Mouse (Mus musculus) forebrain, embryonic 10.5 days (tissue): ENCODE results near the gene Sntn. TPM values are rescaled to one million over a fixed set of nuclear protein-coding genes. Genes with fewer than 3 reads are reported as not detected.

Source experiments
- DNase-seq: peaks from one replicate; pipeline ENCODE4 v3.0.0-alpha.2; 2017; ENCODE audit warnings: low spot score; ENCODE audit errors: extremely low spot score
- H3K27ac ChIP-seq: fragments of 300-500 bp; sonication (generic); 2 replicates; pipeline ENCODE4 v1.5.1; 2016; ENCODE audit warnings: mild to moderate bottlenecking
- H3K27me3 ChIP-seq: fragments of 300-500 bp; sonication (generic); 2 replicates; pipeline ENCODE4 v1.6.1; 2016; ENCODE audit warnings: mild to moderate bottlenecking; ENCODE audit not compliant: poor library complexity, severe bottlenecking
- H3K36me3 ChIP-seq: fragments of 300-500 bp; sonication (generic); replicated peaks from 2 replicates; pipeline ENCODE4 v1.6.1; 2016; ENCODE audit warnings: mild to moderate bottlenecking, moderate library complexity
- H3K4me1 ChIP-seq: fragments of 300-500 bp; sonication (generic); 2 replicates; pipeline ENCODE4 v1.6.1; 2016
- H3K4me3 ChIP-seq: fragments of 300-500 bp; sonication (generic); 2 replicates; pipeline ENCODE4 v1.5.1; 2016; ENCODE audit warnings: mild to moderate bottlenecking, moderate library complexity
- H3K9me3 ChIP-seq: fragments of 300-500 bp; sonication (generic); 2 replicates; pipeline ENCODE4 v1.6.1; 2016; ENCODE audit warnings: mild to moderate bottlenecking, moderate library complexity
- WGBS: fragments of 180-500 bp; shearing (Covaris S2); methylation state at CpG from one replicate; pipeline ENCODE4 v1.1.7; 2016; 5-methylcytosine and 5-hydroxymethylcytosine counted together
- polyA plus RNA-seq: library from polyadenylated mRNA; unstranded; fragments of >200 nt; fragmentation: Nextera tagmentation; extraction: Ambion mirVana; gene quantifications from 2 replicates; pipeline ENCODE4 v1.2.1, GENCODE M21; 2016

The Sntn gene
- polyA plus RNA-seq: not detected in 2 replicates

DNA sequence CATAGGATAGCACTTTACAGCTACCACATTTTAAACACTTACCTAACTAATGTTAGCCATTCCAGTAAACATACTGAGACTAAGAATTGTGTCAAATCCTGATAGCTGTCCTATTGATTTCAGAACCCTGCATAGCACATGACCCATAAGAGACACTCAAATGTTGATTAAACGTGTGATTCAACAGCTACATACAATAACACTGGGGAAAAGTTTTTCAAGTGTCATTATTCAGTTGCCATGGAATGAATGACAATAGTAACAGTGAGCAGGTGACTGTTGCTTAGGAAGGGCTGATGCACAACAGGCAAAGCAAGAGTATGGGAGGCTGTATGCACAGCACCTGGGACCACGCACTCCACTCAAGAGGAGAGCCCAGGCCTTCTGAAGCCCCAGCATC is at the start of gene Sntn:
Gene Sntn (plus strand): TSS at position 301 of the 400 bp plus-strand sequence.
- H3K4me3 ChIP-seq: no peak within 1 kb of the TSS
- H3K4me1 ChIP-seq: peaks cover 6% of the 10 kb centered on the region; the same call in 1 of the 2 replicates
- no peaks in the 10 kb centered on the region for H3K27me3 ChIP-seq
- H3K9me3 ChIP-seq: no peaks in the 10 kb centered on the region
- no peak for DNase-seq
- H3K27ac ChIP-seq: no peak within 1 kb of the TSS
- 92% methylated on average over 2 of the region's 2 CpGs for WGBS
- no peaks in the 10 kb centered on the region for H3K36me3 ChIP-seq

- Histone ChIP-seq H3K4me3 (no peak overlapping the region), H3K27me3 (no peaks in the 10 kb centered on the region), H3K4me1 (peaks cover 11% of the 10 kb centered on the region), H3K27ac (no peak overlapping the region), H3K9me3 (no peaks in the 10 kb centered on the region), H3K36me3 (no peaks in the 10 kb centered on the region)
- no peak for DNase-seq
- 97% methylated on average over 1 of the region's 1 CpGs for WGBS
These were observed 20.8 kb upstream of the Sntn start for GRCm38 (mm10) chr14:13649865-13650264.

DNA sequence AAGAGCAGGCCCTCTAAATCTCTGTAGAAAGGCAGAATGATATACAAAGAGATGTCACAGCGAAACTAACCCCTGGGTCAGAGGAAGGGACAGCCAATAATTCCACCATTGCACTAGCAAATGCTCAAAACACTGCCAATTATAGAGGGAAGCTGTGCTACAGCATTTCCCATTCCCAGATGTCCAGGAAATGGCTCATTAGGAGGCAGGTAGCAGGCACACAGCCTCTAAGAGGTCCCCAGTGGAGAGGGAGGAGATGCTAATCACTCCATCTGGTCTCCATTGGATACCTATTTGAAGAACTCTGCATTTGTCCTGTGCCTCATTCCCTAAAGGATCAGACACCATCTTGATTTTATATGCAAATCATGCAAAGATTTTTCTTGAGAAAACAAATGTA is 19.6 kb upstream of the Sntn start:
- no peak overlapping the region for H3K27ac ChIP-seq
- peaks cover 11% of the 10 kb centered on the region for H3K4me1 ChIP-seq
- no peak for DNase-seq
- H3K36me3 ChIP-seq: no peaks in the 10 kb centered on the region
- WGBS: 61% methylated on average over 1 of the region's 1 CpGs
- H3K27me3 ChIP-seq: no peaks in the 10 kb centered on the region
- no peaks in the 10 kb centered on the region for H3K9me3 ChIP-seq
- no peak overlapping the region for H3K4me3 ChIP-seq

GRCm38 (mm10) chr14:13651541-13652298 is 19.0 kb upstream of the Sntn start:
- H3K27ac ChIP-seq: no peak overlapping the region

DNA sequence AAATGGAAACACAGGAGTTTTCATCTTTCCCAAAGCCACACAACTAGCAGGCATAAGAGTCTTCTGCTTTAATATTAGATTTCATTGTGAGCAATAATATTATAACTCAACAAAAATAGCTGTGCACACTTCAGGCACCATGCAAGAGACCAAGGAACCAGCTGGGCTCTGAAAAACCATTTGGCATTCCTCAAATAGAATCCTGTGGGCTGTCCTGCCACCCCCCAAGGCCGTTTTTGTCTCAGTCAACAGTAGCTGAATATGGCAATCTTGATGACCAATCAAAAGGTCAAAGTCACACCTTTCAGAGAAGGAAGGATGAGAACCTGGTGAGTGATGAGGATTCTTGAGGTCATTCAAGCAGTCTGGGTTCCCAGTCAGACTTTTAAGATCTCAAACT is 16.0 kb downstream of the Sntn start:
- Histone ChIP-seq H3K36me3 (no peaks in the 10 kb centered on the region), H3K27ac (no peak overlapping the region), H3K9me3 (no peaks in the 10 kb centered on the region), H3K4me3 (no peak overlapping the region), H3K27me3 (no peaks in the 10 kb centered on the region), H3K4me1 (no peaks in the 10 kb centered on the region)
- no peak for DNase-seq
- 81% methylated on average over 1 of the region's 1 CpGs for WGBS

More at GRCm38 (mm10) chr14:13651541-13652298, 19.0 kb upstream of the Sntn start:
- no peaks in the 10 kb centered on the region for H3K9me3 ChIP-seq
- H3K4me3 ChIP-seq: no peak overlapping the region
- no peak for DNase-seq
- peaks cover 11% of the 10 kb centered on the region for H3K4me1 ChIP-seq
- H3K27me3 ChIP-seq: no peaks in the 10 kb centered on the region
- 65% methylated on average over 2 of the region's 2 CpGs for WGBS
- H3K36me3 ChIP-seq: no peaks in the 10 kb centered on the region

GRCm38 (mm10) chr14:13690426-13690825 is 19.8 kb downstream of the Sntn start:
- no peaks in the 10 kb centered on the region for H3K4me1 ChIP-seq
- WGBS: 67% methylated on average over 2 of the region's 2 CpGs
- H3K27me3 ChIP-seq: no peaks in the 10 kb centered on the region
- no peak overlapping the region for H3K27ac ChIP-seq
- no peaks in the 10 kb centered on the region for H3K9me3 ChIP-seq
- DNase-seq: no peak
- H3K4me3 ChIP-seq: no peak overlapping the region
- no peaks in the 10 kb centered on the region for H3K36me3 ChIP-seq

DNA sequence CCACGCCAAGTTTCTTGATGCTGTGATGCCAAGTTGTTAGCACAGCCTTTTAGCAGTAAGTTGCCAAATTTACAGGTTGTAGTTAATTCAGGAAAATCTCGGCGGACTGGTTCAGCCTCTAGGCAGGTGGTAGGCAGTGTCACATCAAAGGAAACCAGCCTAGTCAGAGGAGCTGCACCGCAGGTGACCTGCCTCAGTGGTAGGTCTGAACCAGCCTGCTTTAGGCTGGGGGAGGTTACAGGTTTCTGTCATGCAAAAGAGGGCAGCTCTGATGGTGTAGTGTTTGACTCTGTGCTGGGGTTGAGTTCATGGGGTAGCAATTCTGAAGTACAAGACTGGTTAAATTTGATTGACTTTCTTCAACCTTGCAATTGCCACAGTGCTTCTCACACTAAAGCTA is 61.6 kb downstream of the Sntn start:
- no peak for DNase-seq
- Histone ChIP-seq H3K27me3 (no peaks in the 10 kb centered on the region), H3K36me3 (no peaks in the 10 kb centered on the region), H3K4me3 (no peak overlapping the region), H3K4me1 (no peaks in the 10 kb centered on the region), H3K27ac (no peak overlapping the region), H3K9me3 (no peaks in the 10 kb centered on the region; the same call in 1 of the 2 replicates)
- 28% methylated on average over 4 of the region's 4 CpGs for WGBS

Other genes with a start within 250 kb of the Sntn start
- not detected in 2 replicates for gene Gm281, start 243.6 kb downstream of the Sntn start, polyA plus RNA-seq